30 mouse cellular contexts compared by ENCODE assay signal in the genomic region with DNA sequence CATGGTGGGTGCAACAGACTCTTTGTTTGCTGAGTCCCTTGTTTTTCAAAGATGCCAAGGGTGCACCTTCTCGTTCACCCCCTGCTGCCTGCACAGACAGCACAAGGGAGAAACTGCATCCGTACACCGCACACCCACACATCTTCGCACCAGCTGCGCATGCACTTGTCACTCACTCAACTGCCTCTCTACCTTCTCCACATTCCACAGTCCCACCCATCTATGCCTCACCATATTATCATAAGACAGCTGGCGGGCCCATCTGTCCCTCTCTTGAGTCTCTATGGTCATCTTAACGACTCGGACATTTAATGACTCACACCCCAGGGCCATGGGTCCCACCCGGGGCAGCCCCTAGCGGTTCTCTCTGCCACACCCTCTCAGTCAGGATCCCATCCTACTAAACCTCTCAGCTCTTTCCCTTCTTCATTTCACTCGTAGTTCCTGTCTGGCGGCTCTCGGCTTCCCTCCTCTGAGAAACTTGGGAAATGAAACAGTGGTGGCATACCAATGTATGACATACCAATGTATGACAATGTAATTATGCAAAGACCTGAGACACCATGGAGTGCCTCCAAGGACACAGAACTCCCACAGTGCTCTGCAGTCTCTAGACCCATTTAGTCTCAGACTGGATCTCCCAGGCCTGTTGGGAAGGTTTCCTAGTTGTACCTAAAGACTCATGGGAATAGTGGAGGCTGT.
DNase-seq lines count a peak whose midpoint lies in the region; ATAC-seq and TF ChIP-seq lines count a peak whose summit lies in the region.
"Had no signal": no experiment of that assay in that cellular context is flagged by ENCODE, and none has a peak within 500 bp of the region (broad histone marks: within the 10 kb centered on the region; RNA-seq: fewer than 3 reads in every experiment).

No protein-coding gene starts in this region.

- TF ChIP-seq CTCF in E14TG2a.4 (conservative IDR thresholded peaks at IDR 0.05; ENCODE audit: low read length) = no peak

- H3K9me3 ChIP-seq in embryonic facial prominence, embryonic 14.5 days (ENCODE audit: control insufficient read depth, low read length) = no peaks in the 10 kb centered on the region
- no peaks in the 10 kb centered on the region for H3K9me3 ChIP-seq in embryonic facial prominence, embryonic 10.5 days
- H3K9me3 ChIP-seq in midbrain, embryonic 11.5 days (ENCODE audit: control insufficient read depth, low read length) = no peaks in the 10 kb centered on the region
- H3K9me3 ChIP-seq in midbrain, embryonic 15.5 days = no peaks in the 10 kb centered on the region
- H3K9me3 ChIP-seq in E14TG2a.4 (ENCODE audit: low read length) = no peaks in the 10 kb centered on the region
- H3K9me3 ChIP-seq: embryonic facial prominence, embryonic 15.5 days; forebrain, embryonic 12.5 days; limb, embryonic 15.5 days; liver, embryonic 13.5 days; neural tube, embryonic 13.5 days had no signal

- H3K4me1 ChIP-seq in embryonic facial prominence, embryonic 14.5 days (ENCODE audit: control insufficient read depth, insufficient read depth, low read length) = no peaks in the 10 kb centered on the region
- H3K4me1 ChIP-seq in embryonic facial prominence, embryonic 10.5 days = no peaks in the 10 kb centered on the region
- no peaks in the 10 kb centered on the region for H3K4me1 ChIP-seq in midbrain, embryonic 11.5 days (ENCODE audit: control insufficient read depth, insufficient read depth, low read length)
- no peaks in the 10 kb centered on the region for H3K4me1 ChIP-seq in midbrain, embryonic 15.5 days
- peaks cover 53% of the 10 kb centered on the region for H3K4me1 ChIP-seq in E14TG2a.4 (replicated peaks; ENCODE audit: low read depth, low read length)
- H3K4me1 ChIP-seq: embryonic facial prominence, embryonic 15.5 days; limb, embryonic 15.5 days; liver, embryonic 13.5 days; neural tube, embryonic 13.5 days had no signal

- H3K27ac ChIP-seq in embryonic facial prominence, embryonic 14.5 days (replicated peaks; ENCODE audit: low read depth, low read length) = no peak overlapping the region
- no peak overlapping the region for H3K27ac ChIP-seq in embryonic facial prominence, embryonic 10.5 days (replicated peaks)
- no peak overlapping the region for H3K27ac ChIP-seq in midbrain, embryonic 11.5 days (ENCODE audit: low read depth, low read length)
- H3K27ac ChIP-seq in midbrain, embryonic 15.5 days = no peak overlapping the region
- H3K27ac ChIP-seq: embryonic facial prominence, embryonic 15.5 days; forebrain, embryonic 12.5 days; hindbrain, embryonic 14.5 days; layer of hippocampus, adult 2 months; limb, embryonic 15.5 days; liver, embryonic 13.5 days; neural tube, embryonic 13.5 days had no signal

- H3K27me3 ChIP-seq in embryonic facial prominence, embryonic 14.5 days (replicated peaks; ENCODE audit: control insufficient read depth, insufficient read depth, low read length) = no peaks in the 10 kb centered on the region
- H3K27me3 ChIP-seq in embryonic facial prominence, embryonic 10.5 days (replicated peaks; ENCODE audit: low read depth, poor library complexity, severe bottlenecking) = no peaks in the 10 kb centered on the region
- no peaks in the 10 kb centered on the region for H3K27me3 ChIP-seq in midbrain, embryonic 11.5 days (ENCODE audit: control insufficient read depth, insufficient read depth, low read length)
- H3K27me3 ChIP-seq in midbrain, embryonic 15.5 days (replicated peaks) = no peaks in the 10 kb centered on the region
- no peaks in the 10 kb centered on the region for H3K27me3 ChIP-seq in E14TG2a.4 (ENCODE audit: insufficient read depth, low read length)
- H3K27me3 ChIP-seq: embryonic facial prominence, embryonic 15.5 days; limb, embryonic 15.5 days; liver, embryonic 13.5 days; neural tube, embryonic 13.5 days had no signal

- peak; percentile 74; the same call in 1 of the 2 replicates for ATAC-seq in embryonic facial prominence, embryonic 14.5 days (ENCODE audit: low read depth)
- ATAC-seq in midbrain, embryonic 11.5 days (ENCODE audit: low FRiP score) = no peak
- ATAC-seq in midbrain, embryonic 15.5 days (replicated peaks) = no peak
- peak; percentile 27; the same call in 1 of the 2 replicates for ATAC-seq in megakaryocyte, adult 5-6 weeks (ENCODE audit: poor library complexity, severe bottlenecking)
- ATAC-seq: forebrain, postnatal 0 days; lung, postnatal 0 days; midbrain, embryonic 16.5 days had no signal

- DNase-seq in embryonic facial prominence, embryonic 14.5 days (ENCODE audit: low spot score) = peak; percentile 11
- no peak for DNase-seq in embryonic facial prominence, embryonic 10.5 days (ENCODE audit: low spot score)
- DNase-seq in midbrain, embryonic 11.5 days (ENCODE audit: low spot score, missing footprints) = peak; percentile 54
- no peak for DNase-seq in spleen, adult 12 weeks (ENCODE audit: low spot score)
- no peak for DNase-seq in cerebellum, postnatal 36 days
- DNase-seq: adrenal gland, adult 8-10 months; cerebellum, adult 11 months; cerebellum, adult 9-10 months; forebrain, postnatal 0 days; gastrocnemius, postnatal 25 days; heart, adult 18-20 months; kidney, adult 18-20 months; kidney, postnatal 36 days; left cerebral cortex, postnatal 4 days; liver, embryonic 13.5 days; lung, adult 18-20 months; lung, postnatal 4 days; thymus, postnatal 4 days had no signal

- no peak overlapping the region for H3K9ac ChIP-seq in embryonic facial prominence, embryonic 14.5 days (ENCODE audit: low read depth, low read length)
- H3K9ac ChIP-seq in midbrain, embryonic 11.5 days (ENCODE audit: low read length) = no peak overlapping the region
- H3K9ac ChIP-seq in midbrain, embryonic 15.5 days = no peak overlapping the region
- H3K9ac ChIP-seq: embryonic facial prominence, embryonic 15.5 days; forebrain, embryonic 12.5 days; forebrain, postnatal 0 days; hindbrain, embryonic 14.5 days; limb, embryonic 15.5 days; liver, embryonic 13.5 days; neural tube, embryonic 13.5 days had no signal

- 82% methylated on average over 13 of the region's 13 CpGs for WGBS in embryonic facial prominence, embryonic 14.5 days
- 89% methylated on average over 13 of the region's 13 CpGs for WGBS in embryonic facial prominence, embryonic 10.5 days
- WGBS in midbrain, embryonic 11.5 days = 89% methylated on average over 13 of the region's 13 CpGs
- 87% methylated on average over 13 of the region's 13 CpGs for WGBS in midbrain, embryonic 15.5 days

- H3K4me2 ChIP-seq in embryonic facial prominence, embryonic 14.5 days (ENCODE audit: low read depth, low read length) = no peak overlapping the region
- H3K4me2 ChIP-seq in midbrain, embryonic 11.5 days = no peak overlapping the region
- no peak overlapping the region for H3K4me2 ChIP-seq in midbrain, embryonic 15.5 days
- H3K4me2 ChIP-seq: embryonic facial prominence, embryonic 15.5 days; forebrain, embryonic 12.5 days; heart, embryonic 11.5 days; hindbrain, embryonic 14.5 days; limb, embryonic 15.5 days; liver, embryonic 13.5 days; neural tube, embryonic 13.5 days had no signal

- no peak overlapping the region for H3K4me3 ChIP-seq in embryonic facial prominence, embryonic 14.5 days (ENCODE audit: low read depth, low read length)
- no peak overlapping the region for H3K4me3 ChIP-seq in embryonic facial prominence, embryonic 10.5 days
- H3K4me3 ChIP-seq in midbrain, embryonic 11.5 days (ENCODE audit: low read depth, low read length) = no peak overlapping the region
- H3K4me3 ChIP-seq in midbrain, embryonic 15.5 days = no peak overlapping the region
- H3K4me3 ChIP-seq in E14TG2a.4 (replicated peaks; ENCODE audit: low read length) = peak overlapping the region; percentile 56; the same call in 1 of the 2 replicates
- H3K4me3 ChIP-seq: embryonic facial prominence, embryonic 15.5 days; forebrain, embryonic 12.5 days; layer of hippocampus, adult 2 months; limb, embryonic 15.5 days; liver, embryonic 13.5 days; neural tube, embryonic 13.5 days had no signal

- H3K36me3 ChIP-seq in embryonic facial prominence, embryonic 14.5 days (ENCODE audit: control insufficient read depth, insufficient read depth, low read length) = no peaks in the 10 kb centered on the region
- no peaks in the 10 kb centered on the region for H3K36me3 ChIP-seq in embryonic facial prominence, embryonic 10.5 days (replicated peaks)
- H3K36me3 ChIP-seq in midbrain, embryonic 11.5 days (ENCODE audit: control insufficient read depth, insufficient read depth, low read length) = no peaks in the 10 kb centered on the region
- no peaks in the 10 kb centered on the region for H3K36me3 ChIP-seq in midbrain, embryonic 15.5 days (replicated peaks)
- peaks cover 8% of the 10 kb centered on the region; the same call in 1 of the 2 replicates for H3K36me3 ChIP-seq in E14TG2a.4 (ENCODE audit: insufficient read depth, low read length)
- H3K36me3 ChIP-seq: embryonic facial prominence, embryonic 15.5 days; forebrain, embryonic 12.5 days; limb, embryonic 15.5 days; liver, embryonic 13.5 days; neural tube, embryonic 13.5 days had no signal

Comparison
In these comparisons a context has a peak if more than half of its experiments do, and no peak if none do; other contexts are left out.
1. DNase-seq: peak in embryonic facial prominence, embryonic 14.5 days (single experiment) and midbrain, embryonic 11.5 days (single experiment); none in embryonic facial prominence, embryonic 10.5 days (single experiment), spleen, adult 12 weeks (single experiment) and cerebellum, postnatal 36 days (0 of 2).
2. ATAC-seq: peak in embryonic facial prominence, embryonic 14.5 days (single experiment) and megakaryocyte, adult 5-6 weeks (single experiment); none in midbrain, embryonic 11.5 days (single experiment) and midbrain, embryonic 15.5 days (single experiment).